Mouse (Mus musculus): ENCODE data around the gene Gamt. TPM values are rescaled to one million over a fixed set of nuclear protein-coding genes. Genes with fewer than 3 reads are reported as not detected.

The Gamt gene
- polyA plus RNA-seq, 1 experiment: 52.9 TPM

DNA sequence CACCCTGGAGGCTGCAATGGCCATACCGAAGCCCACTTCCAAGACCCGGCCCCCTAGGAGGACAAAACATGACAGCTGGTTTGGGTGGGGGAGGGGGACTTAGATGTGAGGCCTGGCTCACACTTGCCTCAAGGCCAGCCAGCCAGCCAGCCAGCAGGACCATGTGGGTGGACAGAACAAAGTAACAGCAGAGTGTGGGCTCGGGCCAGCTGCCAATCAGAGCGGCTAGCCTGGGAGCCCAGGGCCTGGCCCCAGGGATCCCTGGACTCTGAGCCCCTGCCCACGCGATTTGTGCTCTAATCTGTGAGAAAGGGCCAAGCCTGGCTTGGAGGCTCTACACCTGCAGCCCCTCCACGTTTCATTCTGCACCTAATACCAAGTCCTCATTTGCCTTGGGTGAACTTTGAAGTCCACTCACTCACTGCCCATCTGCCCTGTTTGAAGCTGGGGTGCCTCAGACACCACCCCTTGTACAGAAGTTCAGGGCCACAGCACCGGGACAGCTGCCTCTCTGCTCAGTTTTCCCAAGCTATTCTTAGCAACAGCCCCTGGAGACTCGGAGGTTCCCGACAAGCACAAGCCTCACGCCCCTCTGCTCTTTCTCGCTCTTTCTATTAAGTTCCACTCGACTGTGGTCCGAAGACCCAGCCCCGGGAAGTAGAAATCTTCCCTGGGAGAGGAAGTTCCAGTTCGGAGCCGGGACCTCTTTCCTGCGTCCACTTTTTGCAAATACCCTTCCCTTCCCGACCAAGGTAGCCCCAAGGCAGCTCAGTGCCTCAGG lies 761 bp downstream of the Gamt start:
- no peaks in the 10 kb centered on the region for H3K27me3 ChIP-seq (ENCODE audit: control insufficient read depth, insufficient read depth, low read length)
- DNase-seq: peak; percentile 78 to 84
- 3% methylated on average over 19 of the region's 19 CpGs for WGBS
- peak overlapping the region; percentile 46 for H3K4me3 ChIP-seq (replicated peaks; ENCODE audit: insufficient read depth, low read depth, low read length)
- H3K27ac ChIP-seq (ENCODE audit: insufficient read depth, low read length): peak overlapping the region; percentile 67
- H3K4me1 ChIP-seq (ENCODE audit: control insufficient read depth, insufficient read depth, low read length): peaks cover 16% of the 10 kb centered on the region; the same call in 1 of the 2 replicates
- TF ChIP-seq POLR2A (IDR thresholded peaks at IDR 0.05; ENCODE audit: borderline replicate concordance, insufficient read depth, low read length): peak; percentile 7; the same call in 1 of the 2 replicates
- TF ChIP-seq CTCF (IDR thresholded peaks at IDR 0.05; ENCODE audit: borderline replicate concordance, insufficient read depth, low read depth, low read length): no peak

GRCm38 (mm10) chr10:80259463-80259805 lies 1.4 kb downstream of the Gamt start:
- no peak for DNase-seq
- Histone ChIP-seq H3K27me3 (ENCODE audit: control insufficient read depth, insufficient read depth, low read length) (no peaks in the 10 kb centered on the region), H3K4me1 (ENCODE audit: control insufficient read depth, insufficient read depth, low read length) (peaks cover 16% of the 10 kb centered on the region; the same call in 1 of the 2 replicates), H3K4me3 (replicated peaks; ENCODE audit: insufficient read depth, low read depth, low read length) (no peak overlapping the region), H3K27ac (ENCODE audit: insufficient read depth, low read length) (peak overlapping the region; percentile 47; the same call in 1 of the 2 replicates)
- no peak for TF ChIP-seq CTCF (IDR thresholded peaks at IDR 0.05; ENCODE audit: borderline replicate concordance, insufficient read depth, low read depth, low read length)
- no peak for TF ChIP-seq POLR2A (IDR thresholded peaks at IDR 0.05; ENCODE audit: borderline replicate concordance, insufficient read depth, low read length)
- 14% methylated on average over 6 of the region's 6 CpGs for WGBS

- Histone ChIP-seq H3K4me3 (replicated peaks; ENCODE audit: insufficient read depth, low read depth, low read length) (no peak overlapping the region), H3K27me3 (ENCODE audit: control insufficient read depth, insufficient read depth, low read length) (no peaks in the 10 kb centered on the region), H3K4me1 (ENCODE audit: control insufficient read depth, insufficient read depth, low read length) (peaks cover 16% of the 10 kb centered on the region; the same call in 1 of the 2 replicates), H3K27ac (ENCODE audit: insufficient read depth, low read length) (no peak overlapping the region)
- 57% methylated on average over 14 of the region's 14 CpGs for WGBS
- no peak for TF ChIP-seq CTCF (IDR thresholded peaks at IDR 0.05; ENCODE audit: borderline replicate concordance, insufficient read depth, low read depth, low read length)
- TF ChIP-seq POLR2A (IDR thresholded peaks at IDR 0.05; ENCODE audit: borderline replicate concordance, insufficient read depth, low read length): no peak
- peak in 1 of 2 experiments; percentile 36 for DNase-seq
Observed at GRCm38 (mm10) chr10:80258752-80259462, 1.9 kb downstream of the Gamt start.

- Histone ChIP-seq H3K4me3 (replicated peaks; ENCODE audit: insufficient read depth, low read depth, low read length) (no peak overlapping the region), H3K27me3 (ENCODE audit: control insufficient read depth, insufficient read depth, low read length) (no peaks in the 10 kb centered on the region)
- WGBS: 63% methylated on average over 2 of the region's 2 CpGs
Observed at GRCm38 (mm10) chr10:80257936-80258335, 2.9 kb downstream of the Gamt start.

GRCm38 (mm10) chr10:80255881-80256535 lies 4.8 kb downstream of the Gamt start:
- H3K27me3 ChIP-seq (ENCODE audit: control insufficient read depth, insufficient read depth, low read length): no peaks in the 10 kb centered on the region
- DNase-seq: peak; percentile 54
- WGBS: 31% methylated on average over 5 of the region's 5 CpGs
- H3K4me3 ChIP-seq (replicated peaks; ENCODE audit: insufficient read depth, low read depth, low read length): no peak overlapping the region
- H3K4me1 ChIP-seq (ENCODE audit: control insufficient read depth, insufficient read depth, low read length): peaks cover 23% of the 10 kb centered on the region
- no peak overlapping the region for H3K27ac ChIP-seq (ENCODE audit: insufficient read depth, low read length)
- TF ChIP-seq POLR2A (IDR thresholded peaks at IDR 0.05; ENCODE audit: borderline replicate concordance, insufficient read depth, low read length) (no peak), CTCF (IDR thresholded peaks at IDR 0.05; ENCODE audit: borderline replicate concordance, insufficient read depth, low read depth, low read length) (no peak)

More at GRCm38 (mm10) chr10:80257936-80258335, 2.9 kb downstream of the Gamt start:
- Histone ChIP-seq H3K27ac (ENCODE audit: insufficient read depth, low read length) (no peak overlapping the region), H3K4me1 (ENCODE audit: control insufficient read depth, insufficient read depth, low read length) (peaks cover 16% of the 10 kb centered on the region; the same call in 1 of the 2 replicates)
- TF ChIP-seq POLR2A (IDR thresholded peaks at IDR 0.05; ENCODE audit: borderline replicate concordance, insufficient read depth, low read length): no peak
- no peak for TF ChIP-seq CTCF (IDR thresholded peaks at IDR 0.05; ENCODE audit: borderline replicate concordance, insufficient read depth, low read depth, low read length)
- no peak for DNase-seq

DNA sequence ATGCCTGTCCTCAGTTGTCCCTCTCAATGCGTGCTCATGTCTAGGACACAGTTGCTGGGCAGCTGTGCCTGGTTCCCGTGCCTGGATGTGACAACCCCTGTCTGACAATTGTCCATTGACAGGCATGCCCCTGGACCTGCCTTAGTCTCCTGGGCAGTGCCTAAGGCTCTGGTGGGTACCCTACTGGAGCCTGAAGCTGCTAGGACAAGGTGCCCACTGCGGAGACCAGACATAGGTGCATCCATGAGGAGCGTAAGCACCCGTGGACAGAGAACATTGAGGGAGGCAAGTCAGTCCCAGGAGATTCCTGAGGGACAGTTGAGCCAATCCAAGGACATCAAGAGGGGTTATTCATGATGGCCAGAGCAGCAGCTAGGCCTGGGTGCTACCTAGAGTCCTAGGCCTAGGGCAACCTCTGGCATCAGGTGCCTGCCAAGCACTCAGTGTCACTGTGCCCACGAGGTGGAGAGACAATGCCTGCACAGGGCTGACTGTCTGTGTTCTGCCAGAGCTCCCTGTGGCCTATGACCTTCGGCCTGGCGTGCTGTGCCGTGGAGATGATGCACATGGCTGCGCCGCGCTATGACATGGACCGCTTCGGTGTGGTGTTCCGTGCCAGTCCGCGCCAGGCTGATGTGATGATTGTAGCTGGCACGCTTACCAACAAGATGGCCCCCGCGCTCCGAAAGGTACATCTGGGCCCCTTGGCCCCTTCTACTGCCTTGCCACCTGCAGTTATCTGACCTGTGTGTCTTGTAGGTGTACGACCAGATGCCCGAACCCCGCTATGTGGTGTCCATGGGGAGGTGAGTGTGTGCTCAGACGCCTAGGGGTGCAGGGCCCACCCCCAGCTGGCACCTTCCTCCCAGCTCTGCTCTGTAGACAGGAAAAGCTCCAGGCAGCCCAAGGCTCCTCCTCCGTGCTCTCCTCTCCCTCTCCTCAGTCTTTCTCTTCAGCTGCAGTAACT lies 6.2 kb downstream of the Gamt start:
- 0 out of 2 replicates have a peak overlapping the region, but pooled peaks have one; percentile 4 for H3K27ac ChIP-seq (ENCODE audit: insufficient read depth, low read length)
- 87% methylated on average over 26 of the region's 26 CpGs for WGBS

More for the DNA sequence above, 6.2 kb downstream of the Gamt start:
- no peaks in the 10 kb centered on the region for H3K27me3 ChIP-seq (ENCODE audit: control insufficient read depth, insufficient read depth, low read length)
- peaks cover 26% of the 10 kb centered on the region for H3K4me1 ChIP-seq (ENCODE audit: control insufficient read depth, insufficient read depth, low read length)
- DNase-seq: no peak
- no peak overlapping the region for H3K4me3 ChIP-seq (replicated peaks; ENCODE audit: insufficient read depth, low read depth, low read length)
- TF ChIP-seq POLR2A (IDR thresholded peaks at IDR 0.05; ENCODE audit: borderline replicate concordance, insufficient read depth, low read length) (no peak), CTCF (IDR thresholded peaks at IDR 0.05; ENCODE audit: borderline replicate concordance, insufficient read depth, low read depth, low read length) (no peak)

All from cerebellum, adult 2 months (tissue).